Mouse (Mus musculus): ENCODE measurements around the gene Mpv17l.

GRCm38 (mm10) chr16:13890449-13890848 is 12.5 kb upstream of the Mpv17l start:
- TF ChIP-seq POLR2A (IDR thresholded peaks at IDR 0.05; ENCODE audit: low read depth, low read length) = no peak
- TF ChIP-seq CTCF (conservative IDR thresholded peaks at IDR 0.05; ENCODE audit: insufficient read depth, insufficient read length, low read depth, low read length) = no peak
